Mouse (Mus musculus): Measurements from ENCODE around the gene Tmem8b. TPM values are rescaled to one million over a fixed set of nuclear protein-coding genes. Genes with fewer than 3 reads are reported as not detected.

Gene Tmem8b
- polyA plus RNA-seq, 1 experiment from 2014 or later, result 4.4 TPM

GRCm38 (mm10) chr4:43703439-43703838 is 34.7 kb downstream of the Tmem8b start:
- Histone ChIP-seq H3K9ac (ENCODE audit: low read length) (no peak overlapping the region), H3K9me3 (ENCODE audit: control insufficient read depth, low read length) (no peaks in the 10 kb centered on the region), H3K27me3 (ENCODE audit: control insufficient read depth, insufficient read depth, low read length) (no peaks in the 10 kb centered on the region), H3K36me3 (ENCODE audit: control insufficient read depth, insufficient read depth, low read length) (no peaks in the 10 kb centered on the region), H3K4me1 (ENCODE audit: control insufficient read depth, insufficient read depth, low read length) (no peaks in the 10 kb centered on the region), H3K4me2 (no peak overlapping the region), H3K4me3 (ENCODE audit: low read depth, low read length) (no peak overlapping the region), H3K27ac (ENCODE audit: low read depth, low read length) (no peak overlapping the region)
- DNase-seq (ENCODE audit: low spot score, missing footprints) (peak; percentile 60), ATAC-seq (ENCODE audit: low FRiP score) (no peak)
- WGBS, result 70% methylated on average over 6 of the region's 6 CpGs

DNA sequence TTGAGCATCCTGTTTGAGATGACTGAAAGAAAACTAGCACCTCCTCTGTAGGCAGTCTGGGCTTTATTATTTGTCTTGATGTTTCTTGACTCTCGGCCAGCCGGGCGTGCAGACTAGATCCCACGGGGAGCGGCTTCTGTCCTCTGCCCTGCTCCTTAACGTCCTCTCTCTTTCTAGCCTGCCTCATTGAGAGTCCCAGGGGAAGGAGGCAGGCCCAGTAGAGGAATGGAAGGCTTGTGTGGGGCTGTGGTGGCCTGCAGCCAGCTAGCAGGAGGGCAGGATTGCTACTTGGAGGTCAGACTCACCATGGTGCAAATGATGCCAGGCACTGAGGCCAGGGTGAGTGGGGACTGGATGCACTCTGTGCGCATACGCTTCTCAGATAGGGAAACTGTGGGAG is 35.1 kb downstream of the Tmem8b start:
- H3K9ac ChIP-seq (ENCODE audit: low read length), result no peak overlapping the region
- ATAC-seq (ENCODE audit: low FRiP score) (no peak), DNase-seq (ENCODE audit: low spot score, missing footprints) (no peak)
- H3K9me3 ChIP-seq (ENCODE audit: control insufficient read depth, low read length), result no peaks in the 10 kb centered on the region
- no peak overlapping the region for H3K4me3 ChIP-seq (ENCODE audit: low read depth, low read length)
- H3K36me3 ChIP-seq (ENCODE audit: control insufficient read depth, insufficient read depth, low read length), result no peaks in the 10 kb centered on the region
- no peak overlapping the region for H3K4me2 ChIP-seq
- no peaks in the 10 kb centered on the region for H3K27me3 ChIP-seq (ENCODE audit: control insufficient read depth, insufficient read depth, low read length)
- WGBS, result 82% methylated on average over 8 of the region's 8 CpGs
- H3K4me1 ChIP-seq (ENCODE audit: control insufficient read depth, insufficient read depth, low read length), result no peaks in the 10 kb centered on the region
- H3K27ac ChIP-seq (ENCODE audit: low read depth, low read length), result no peak overlapping the region

DNA sequence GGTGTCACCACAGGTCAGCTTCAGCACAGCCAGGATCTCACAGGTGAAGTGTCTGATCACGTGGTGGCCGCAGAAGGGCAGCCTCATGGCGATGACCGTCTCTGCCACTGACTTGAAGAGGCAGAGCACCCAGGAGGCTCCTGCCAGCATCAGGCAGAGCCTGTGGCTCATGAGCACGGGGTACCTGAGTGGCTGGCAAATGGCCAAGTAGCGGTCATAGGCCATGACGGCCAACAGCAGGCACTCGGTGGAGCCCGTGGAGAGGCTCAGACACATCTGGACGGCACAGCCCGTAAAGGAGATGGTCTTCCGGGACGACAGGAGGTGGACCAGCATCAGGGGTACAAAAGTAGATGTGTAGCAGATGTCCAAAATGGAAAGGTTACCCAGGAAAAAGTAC is 37.2 kb downstream of the Tmem8b start:
- ATAC-seq (ENCODE audit: low FRiP score) (no peak), DNase-seq (ENCODE audit: low spot score, missing footprints) (peak; percentile 56)
- no peaks in the 10 kb centered on the region for H3K4me1 ChIP-seq (ENCODE audit: control insufficient read depth, insufficient read depth, low read length)
- no peak overlapping the region for H3K4me3 ChIP-seq (ENCODE audit: low read depth, low read length)
- 89% methylated on average over 13 of the region's 13 CpGs for WGBS
- no peaks in the 10 kb centered on the region for H3K27me3 ChIP-seq (ENCODE audit: control insufficient read depth, insufficient read depth, low read length)
- no peak overlapping the region for H3K9ac ChIP-seq (ENCODE audit: low read length)
- H3K9me3 ChIP-seq (ENCODE audit: control insufficient read depth, low read length), result no peaks in the 10 kb centered on the region
- H3K4me2 ChIP-seq, result no peak overlapping the region
- no peak overlapping the region for H3K27ac ChIP-seq (ENCODE audit: low read depth, low read length)
- no peaks in the 10 kb centered on the region for H3K36me3 ChIP-seq (ENCODE audit: control insufficient read depth, insufficient read depth, low read length)

DNA sequence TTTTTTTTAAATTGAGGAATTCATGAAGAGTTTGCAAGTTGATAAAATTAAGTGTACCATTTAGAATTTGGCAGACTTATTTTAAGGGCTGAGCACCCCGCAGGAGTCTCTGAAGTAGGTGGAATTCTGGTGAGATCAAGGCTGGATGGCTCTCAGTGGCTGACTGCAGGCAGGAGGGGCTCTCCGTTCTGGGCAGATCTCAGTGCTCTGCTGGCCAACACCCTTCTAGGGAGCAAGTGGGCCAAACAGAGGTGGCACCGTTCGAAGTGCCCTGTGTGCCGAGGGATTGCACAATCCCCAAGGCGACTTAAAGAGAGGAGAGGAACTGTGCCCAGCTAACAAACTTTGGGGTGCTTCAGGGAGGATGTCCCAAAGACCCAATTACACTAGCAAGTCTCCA is 41.1 kb downstream of the Tmem8b start, which contains the start of gene Olfr71:
Gene Olfr71 (minus strand): TSS at position 387 of the 400 bp plus-strand sequence.
- Histone ChIP-seq H3K36me3 (ENCODE audit: control insufficient read depth, insufficient read depth, low read length) (no peaks in the 10 kb centered on the region), H3K4me1 (ENCODE audit: control insufficient read depth, insufficient read depth, low read length) (no peaks in the 10 kb centered on the region), H3K4me2 (no peak within 1 kb of the TSS), H3K9me3 (ENCODE audit: control insufficient read depth, low read length) (no peaks in the 10 kb centered on the region), H3K9ac (ENCODE audit: low read length) (no peak within 1 kb of the TSS), H3K27ac (ENCODE audit: low read depth, low read length) (no peak within 1 kb of the TSS), H3K4me3 (ENCODE audit: low read depth, low read length) (no peak within 1 kb of the TSS), H3K27me3 (ENCODE audit: control insufficient read depth, insufficient read depth, low read length) (no peaks in the 10 kb centered on the region)
- ATAC-seq (ENCODE audit: low FRiP score) (no peak), DNase-seq (ENCODE audit: low spot score, missing footprints) (peak; percentile 65)
- WGBS, result 81% methylated on average over 6 of the region's 6 CpGs

DNA sequence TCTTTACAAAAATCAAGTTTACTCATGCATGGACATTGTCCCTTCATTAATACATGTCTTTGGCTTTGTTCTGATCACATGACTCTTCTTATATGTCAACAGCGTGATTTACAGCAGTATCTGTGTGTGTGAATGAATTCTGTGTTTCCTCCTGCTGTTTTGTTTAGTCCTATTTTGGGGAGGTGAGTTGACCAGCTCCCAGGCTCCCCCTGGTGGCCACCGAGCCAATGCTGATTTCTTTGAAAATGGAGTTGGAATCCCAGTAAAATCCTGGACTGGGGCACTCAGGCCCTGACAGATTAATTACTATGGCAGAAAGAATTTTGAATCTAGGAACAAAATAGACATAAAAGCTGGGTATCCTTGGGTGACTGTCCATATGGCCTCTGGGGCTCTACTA is 43.0 kb downstream of the Tmem8b start:
- no peak overlapping the region for H3K27ac ChIP-seq (ENCODE audit: low read depth, low read length)
- no peak overlapping the region for H3K4me3 ChIP-seq (ENCODE audit: low read depth, low read length)
- ATAC-seq (ENCODE audit: low FRiP score) (no peak), DNase-seq (ENCODE audit: low spot score, missing footprints) (peak; percentile 97)
- WGBS, result 2% methylated on average over 2 of the region's 2 CpGs
- no peaks in the 10 kb centered on the region for H3K9me3 ChIP-seq (ENCODE audit: control insufficient read depth, low read length)
- H3K36me3 ChIP-seq (ENCODE audit: control insufficient read depth, insufficient read depth, low read length), result no peaks in the 10 kb centered on the region
- no peak overlapping the region for H3K9ac ChIP-seq (ENCODE audit: low read length)
- H3K27me3 ChIP-seq (ENCODE audit: control insufficient read depth, insufficient read depth, low read length), result no peaks in the 10 kb centered on the region
- no peak overlapping the region for H3K4me2 ChIP-seq
- H3K4me1 ChIP-seq (ENCODE audit: control insufficient read depth, insufficient read depth, low read length), result no peaks in the 10 kb centered on the region

- no peak overlapping the region for H3K9ac ChIP-seq (ENCODE audit: low read length)
- no peaks in the 10 kb centered on the region for H3K36me3 ChIP-seq (ENCODE audit: control insufficient read depth, insufficient read depth, low read length)
- H3K4me3 ChIP-seq (ENCODE audit: low read depth, low read length), result no peak overlapping the region
- H3K27me3 ChIP-seq (ENCODE audit: control insufficient read depth, insufficient read depth, low read length), result no peaks in the 10 kb centered on the region
- no peak overlapping the region for H3K4me2 ChIP-seq
- H3K4me1 ChIP-seq (ENCODE audit: control insufficient read depth, insufficient read depth, low read length), result no peaks in the 10 kb centered on the region
- no peaks in the 10 kb centered on the region for H3K9me3 ChIP-seq (ENCODE audit: control insufficient read depth, low read length)
- H3K27ac ChIP-seq (ENCODE audit: low read depth, low read length), result no peak overlapping the region
- DNase-seq (ENCODE audit: low spot score, missing footprints) (peak; percentile 6), ATAC-seq (ENCODE audit: low FRiP score) (no peak)
- 45% methylated on average over 7 of the region's 7 CpGs for WGBS
Measured at GRCm38 (mm10) chr4:43713652-43714219, 45.0 kb downstream of the Tmem8b start.

DNA sequence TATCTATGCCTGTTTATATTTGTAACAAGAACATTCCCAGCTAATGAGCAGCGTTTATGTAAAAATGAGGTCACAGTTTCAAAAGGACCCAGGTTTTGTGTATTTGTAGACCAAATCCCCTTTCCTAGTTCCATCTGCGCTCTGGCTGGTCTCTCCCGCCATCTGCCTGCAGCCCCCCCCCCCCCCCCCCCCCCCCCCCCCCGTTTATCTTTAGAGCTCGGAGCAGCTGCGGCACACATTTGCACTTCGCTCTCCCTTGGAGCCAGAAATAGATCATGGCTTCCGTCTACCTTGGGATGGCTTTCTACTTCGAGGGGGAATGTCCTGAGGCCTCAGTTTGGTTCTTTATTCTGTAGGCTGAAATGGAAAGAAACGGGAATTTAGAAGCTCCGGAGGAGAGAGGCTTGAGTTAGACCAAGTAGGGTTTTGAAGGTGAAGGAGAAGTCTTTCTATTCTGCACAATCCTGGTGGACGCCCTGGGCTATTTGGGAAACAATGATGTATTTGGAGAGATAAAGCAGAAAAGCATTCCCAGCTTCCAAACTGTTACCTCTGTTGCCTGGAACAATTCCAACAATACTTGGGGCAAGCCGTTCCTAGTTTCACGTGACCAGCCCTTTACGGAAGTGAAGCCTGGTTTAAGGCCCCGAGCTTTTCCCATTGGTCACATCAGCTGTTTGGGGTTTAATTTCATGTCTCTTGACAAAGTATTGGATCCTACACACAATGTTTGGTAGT is 51.9 kb downstream of the Tmem8b start:
- Histone ChIP-seq H3K4me1 (ENCODE audit: control insufficient read depth, insufficient read depth, low read length) (no peaks in the 10 kb centered on the region), H3K9ac (ENCODE audit: low read length) (no peak overlapping the region), H3K9me3 (ENCODE audit: control insufficient read depth, low read length) (no peaks in the 10 kb centered on the region), H3K36me3 (ENCODE audit: control insufficient read depth, insufficient read depth, low read length) (no peaks in the 10 kb centered on the region), H3K4me2 (no peak overlapping the region), H3K27ac (ENCODE audit: low read depth, low read length) (no peak overlapping the region), H3K27me3 (ENCODE audit: control insufficient read depth, insufficient read depth, low read length) (no peaks in the 10 kb centered on the region), H3K4me3 (ENCODE audit: low read depth, low read length) (no peak overlapping the region)
- DNase-seq (ENCODE audit: low spot score, missing footprints) (peak; percentile 86), ATAC-seq (ENCODE audit: low FRiP score) (no peak)
- 72% methylated on average over 14 of the region's 16 CpGs for WGBS

GRCm38 (mm10) chr4:43722191-43722590 is 53.4 kb downstream of the Tmem8b start:
- Histone ChIP-seq H3K4me2 (no peak overlapping the region), H3K36me3 (ENCODE audit: control insufficient read depth, insufficient read depth, low read length) (no peaks in the 10 kb centered on the region), H3K4me3 (ENCODE audit: low read depth, low read length) (no peak overlapping the region), H3K4me1 (ENCODE audit: control insufficient read depth, insufficient read depth, low read length) (no peaks in the 10 kb centered on the region), H3K9ac (ENCODE audit: low read length) (no peak overlapping the region), H3K9me3 (ENCODE audit: control insufficient read depth, low read length) (no peaks in the 10 kb centered on the region), H3K27ac (ENCODE audit: low read depth, low read length) (no peak overlapping the region), H3K27me3 (ENCODE audit: control insufficient read depth, insufficient read depth, low read length) (no peaks in the 10 kb centered on the region)
- no peak for DNase-seq (ENCODE audit: low spot score, missing footprints)
- no peak for ATAC-seq (ENCODE audit: low FRiP score)
- 87% methylated on average over 4 of the region's 4 CpGs for WGBS

GRCm38 (mm10) chr4:43724764-43725163 is 56.0 kb downstream of the Tmem8b start:
- no peak overlapping the region for H3K4me3 ChIP-seq (ENCODE audit: low read depth, low read length)
- no peaks in the 10 kb centered on the region for H3K4me1 ChIP-seq (ENCODE audit: control insufficient read depth, insufficient read depth, low read length)
- H3K27me3 ChIP-seq (ENCODE audit: control insufficient read depth, insufficient read depth, low read length), result no peaks in the 10 kb centered on the region
- no peak overlapping the region for H3K9ac ChIP-seq (ENCODE audit: low read length)
- WGBS, result 30% methylated on average over 1 of the region's 1 CpGs
- H3K27ac ChIP-seq (ENCODE audit: low read depth, low read length), result no peak overlapping the region
- H3K4me2 ChIP-seq, result no peak overlapping the region
- DNase-seq (ENCODE audit: low spot score, missing footprints) (peak; percentile 90), ATAC-seq (ENCODE audit: low FRiP score) (no peak)
- H3K9me3 ChIP-seq (ENCODE audit: control insufficient read depth, low read length), result no peaks in the 10 kb centered on the region
- no peaks in the 10 kb centered on the region for H3K36me3 ChIP-seq (ENCODE audit: control insufficient read depth, insufficient read depth, low read length)
